Mouse (Mus musculus) stomach, postnatal 0 days (tissue): ENCODE measurements around the gene Mdm1.

Experiments used
- CTCF ChIP-seq: IDR thresholded peaks from 2 replicates; pipeline ENCODE4 v1.5.1; 2016; ENCODE audit warnings: antibody characterized with exemption, low read depth, mild to moderate bottlenecking, moderate library complexity
- EP300 ChIP-seq: optimal IDR thresholded peaks from 2 replicates; pipeline ENCODE3; 2016; ENCODE audit warnings: antibody characterized with exemption

DNA sequence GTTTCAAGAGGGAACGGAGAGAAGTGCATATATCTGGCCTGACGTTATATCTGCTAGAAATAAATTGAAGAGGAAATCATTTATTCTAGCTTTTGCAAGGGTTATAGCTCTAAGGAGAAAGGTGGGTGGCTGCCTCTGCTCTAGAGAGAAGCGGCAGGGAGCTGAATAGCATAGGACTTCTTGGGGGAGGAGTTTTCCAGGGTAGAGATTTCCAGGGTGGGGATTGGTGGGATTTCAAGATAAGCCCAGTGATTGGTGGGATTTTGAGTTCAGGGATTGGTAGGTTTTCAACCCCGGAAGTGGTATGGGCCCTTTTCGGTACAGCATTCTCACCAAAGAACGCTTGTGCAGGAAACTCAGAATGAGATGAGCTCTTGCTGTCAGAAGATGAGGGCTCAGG, 8.6 kb upstream of the Mdm1 start:
- TF ChIP-seq CTCF (no peak), EP300 (no peak)
